Mouse (Mus musculus) heart, embryonic 11.5 days (tissue): Measurements from ENCODE around the gene Sephs2. TPM values are rescaled to one million over a fixed set of nuclear protein-coding genes. Genes with fewer than 3 reads are reported as not detected.

Experiments used
- ATAC-seq: fragments of 200-750 bp; cut with Nextera tagmentation; replicated peaks from 2 replicates; pipeline ENCODE4 v1.8.0; 2017; ENCODE audit warnings: moderate library complexity; ENCODE audit not compliant: insufficient number of reproducible peaks, low FRiP score, low TSS enrichment
- H3K27ac ChIP-seq: fragments of 300-500 bp; sonication (generic); 2 replicates; pipeline ENCODE4 v1.5.1; 2014; ENCODE audit warnings: mild to moderate bottlenecking, low read depth, low read length
- H3K27me3 ChIP-seq: fragments of 300-500 bp; sonication (generic); 2 replicates; pipeline ENCODE4 v1.6.1; 2014; ENCODE audit warnings: mild to moderate bottlenecking, low read length, mixed read lengths; ENCODE audit not compliant: control insufficient read depth, insufficient read depth
- H3K36me3 ChIP-seq: fragments of 300-500 bp; sonication (generic); 2 replicates; pipeline ENCODE4 v1.6.1; 2014; ENCODE audit warnings: mild to moderate bottlenecking, low read length, moderate library complexity, mixed read lengths; ENCODE audit not compliant: control insufficient read depth, insufficient read depth
- H3K4me1 ChIP-seq: fragments of 300-500 bp; sonication (generic); 2 replicates; pipeline ENCODE4 v1.6.1; 2014; ENCODE audit warnings: low read length; ENCODE audit not compliant: control insufficient read depth, insufficient read depth
- H3K4me2 ChIP-seq: fragments of 300-500 bp; sonication (generic); 2 replicates; pipeline ENCODE4 v1.6.1; 2014; ENCODE audit warnings: mild to moderate bottlenecking, moderate library complexity
- H3K4me3 ChIP-seq: fragments of 300-500 bp; sonication (generic); 2 replicates; pipeline ENCODE4 v1.5.1; 2014; ENCODE audit warnings: low read depth, low read length
- H3K9ac ChIP-seq: fragments of 300-500 bp; sonication (generic); 2 replicates; pipeline ENCODE4 v1.6.1; 2014; ENCODE audit warnings: mild to moderate bottlenecking, low read depth, low read length, moderate library complexity
- H3K9me3 ChIP-seq: fragments of 300-500 bp; sonication (generic); replicated peaks from 2 replicates; pipeline ENCODE4 v1.6.1; 2016; ENCODE audit warnings: low read length; ENCODE audit not compliant: control insufficient read depth
- WGBS: fragments of 180-500 bp; shearing (Covaris S2); extraction: QIAGEN DNeasy Blood & Tissue Kit; methylation state at CpG from one replicate; pipeline ENCODE4 v1.1.7; 2014; ENCODE audit not compliant: insufficient replicate concordance; 5-methylcytosine and 5-hydroxymethylcytosine counted together
- polyA plus RNA-seq: library from polyadenylated mRNA; unstranded; fragments of >200 nt; fragmentation: Nextera tagmentation; extraction: Ambion mirVana; gene quantifications from 2 replicates; pipeline ENCODE4 v1.2.1, GENCODE M21; 2014

The Sephs2 gene
- polyA plus RNA-seq = 80.8 and 87.8 TPM in 2 replicates

GRCm38 (mm10) chr7:127273925-127274789 lies at the start of gene Sephs2:
TSS of gene Sephs2 (minus strand) at chr7:127274055.
- ATAC-seq = peak; percentile 90
- H3K4me3 ChIP-seq = peak within 1 kb of the TSS; percentile 81
- H3K27me3 ChIP-seq = no peaks in the 10 kb centered on the region
- peaks cover 11% of the 10 kb centered on the region for H3K4me1 ChIP-seq
- no peaks in the 10 kb centered on the region for H3K9me3 ChIP-seq
- peak within 1 kb of the TSS; percentile 79 for H3K27ac ChIP-seq
- H3K36me3 ChIP-seq = peaks cover 7% of the 10 kb centered on the region
- H3K9ac ChIP-seq = peak within 1 kb of the TSS; percentile 92
- peak within 1 kb of the TSS; percentile 72 for H3K4me2 ChIP-seq
- 3% methylated on average over 39 of the region's 39 CpGs for whole genome bisulfite sequencing

- Histone ChIP-seq H3K9me3 (no peaks in the 10 kb centered on the region), H3K27ac (no peak overlapping the region), H3K27me3 (no peaks in the 10 kb centered on the region; the same call in 1 of the 2 replicates), H3K36me3 (no peaks in the 10 kb centered on the region), H3K4me2 (no peak overlapping the region), H3K4me1 (no peaks in the 10 kb centered on the region), H3K9ac (no peak overlapping the region), H3K4me3 (no peak overlapping the region)
- 48% methylated on average over 5 of the region's 5 CpGs for WGBS
- no peak for ATAC-seq
Observed at GRCm38 (mm10) chr7:127322085-127322484, 48.2 kb upstream of the Sephs2 start.

GRCm38 (mm10) chr7:127321106-127321505 lies 47.3 kb upstream of the Sephs2 start:
- H3K4me3 ChIP-seq = no peak overlapping the region
- WGBS = 59% methylated on average over 4 of the region's 4 CpGs
- no peaks in the 10 kb centered on the region for H3K9me3 ChIP-seq
- no peaks in the 10 kb centered on the region for H3K36me3 ChIP-seq
- no peaks in the 10 kb centered on the region; the same call in 1 of the 2 replicates for H3K27me3 ChIP-seq
- no peak for ATAC-seq
- no peak overlapping the region for H3K27ac ChIP-seq
- H3K9ac ChIP-seq = no peak overlapping the region
- H3K4me1 ChIP-seq = no peaks in the 10 kb centered on the region
- H3K4me2 ChIP-seq = no peak overlapping the region

GRCm38 (mm10) chr7:127313912-127314311 lies 40.1 kb upstream of the Sephs2 start:
- Histone ChIP-seq H3K36me3 (no peaks in the 10 kb centered on the region), H3K9me3 (no peaks in the 10 kb centered on the region), H3K4me1 (no peaks in the 10 kb centered on the region), H3K4me2 (0 out of 2 replicates have a peak overlapping the region, but pooled peaks have one; percentile 33), H3K27ac (no peak overlapping the region), H3K9ac (0 out of 2 replicates have a peak overlapping the region, but pooled peaks have one; percentile 2), H3K4me3 (no peak overlapping the region), H3K27me3 (no peaks in the 10 kb centered on the region)
- ATAC-seq = no peak
- 28% methylated on average over 8 of the region's 8 CpGs for WGBS

GRCm38 (mm10) chr7:127309951-127310350 lies 36.1 kb upstream of the Sephs2 start:
- Histone ChIP-seq H3K4me3 (no peak overlapping the region), H3K9ac (no peak overlapping the region), H3K4me1 (no peaks in the 10 kb centered on the region), H3K4me2 (no peak overlapping the region), H3K9me3 (no peaks in the 10 kb centered on the region), H3K27me3 (no peaks in the 10 kb centered on the region), H3K36me3 (no peaks in the 10 kb centered on the region), H3K27ac (no peak overlapping the region)
- 57% methylated on average over 12 of the region's 12 CpGs for whole genome bisulfite sequencing
- no peak for ATAC-seq

- H3K4me3 ChIP-seq = no peak overlapping the region
- no peaks in the 10 kb centered on the region for H3K36me3 ChIP-seq
- H3K4me2 ChIP-seq = no peak overlapping the region
- no peaks in the 10 kb centered on the region for H3K4me1 ChIP-seq
- no peaks in the 10 kb centered on the region for H3K9me3 ChIP-seq
- no peak overlapping the region for H3K9ac ChIP-seq
- 69% methylated on average over 4 of the region's 4 CpGs for whole genome bisulfite sequencing
- no peak overlapping the region for H3K27ac ChIP-seq
- no peaks in the 10 kb centered on the region for H3K27me3 ChIP-seq
- ATAC-seq = no peak
Observed at GRCm38 (mm10) chr7:127308887-127309286, 35.0 kb upstream of the Sephs2 start.

GRCm38 (mm10) chr7:127308431-127308830 lies 34.6 kb upstream of the Sephs2 start:
- 65% methylated on average over 2 of the region's 2 CpGs for WGBS
- ATAC-seq = no peak; the same call in 1 of the 2 replicates

GRCm38 (mm10) chr7:127297586-127298193 lies 23.8 kb upstream of the Sephs2 start:
- H3K4me2 ChIP-seq = no peak overlapping the region
- H3K36me3 ChIP-seq = no peaks in the 10 kb centered on the region
- no peak overlapping the region for H3K4me3 ChIP-seq
- no peak overlapping the region for H3K9ac ChIP-seq
- no peak overlapping the region for H3K27ac ChIP-seq
- H3K4me1 ChIP-seq = no peaks in the 10 kb centered on the region
- no peaks in the 10 kb centered on the region for H3K27me3 ChIP-seq
- ATAC-seq = no peak
- WGBS = 91% methylated on average over 5 of the region's 5 CpGs
- H3K9me3 ChIP-seq = no peaks in the 10 kb centered on the region

More at GRCm38 (mm10) chr7:127308431-127308830, 34.6 kb upstream of the Sephs2 start:
- H3K36me3 ChIP-seq = no peaks in the 10 kb centered on the region
- H3K4me1 ChIP-seq = no peaks in the 10 kb centered on the region
- no peaks in the 10 kb centered on the region for H3K9me3 ChIP-seq
- H3K4me2 ChIP-seq = no peak overlapping the region
- no peak overlapping the region for H3K9ac ChIP-seq
- H3K27me3 ChIP-seq = no peaks in the 10 kb centered on the region
- no peak overlapping the region for H3K27ac ChIP-seq
- H3K4me3 ChIP-seq = no peak overlapping the region
